Mouse (Mus musculus) cerebellum, adult 18-20 months (tissue): ENCODE data around the gene Cym.

Source experiments
- DNase-seq, 2 experiments: peaks; one replicate each; pipeline ENCODE4 v3.0.0; 2021

Cym gene

GRCm38 (mm10) chr3:107218572-107218971 is 3.0 kb downstream of the Cym start:
- DNase-seq: no peak

GRCm38 (mm10) chr3:107217101-107217480 is 4.4 kb downstream of the Cym start:
- DNase-seq: no peak

- DNase-seq: no peak
Observed at GRCm38 (mm10) chr3:107216400-107217100, 5.0 kb downstream of the Cym start.

- DNase-seq: no peak
Observed at GRCm38 (mm10) chr3:107214606-107215005, 6.9 kb downstream of the Cym start.

GRCm38 (mm10) chr3:107207625-107208253 is 13.8 kb downstream of the Cym start:
- DNase-seq: no peak

- DNase-seq: no peak
Observed at GRCm38 (mm10) chr3:107206490-107207150, 14.9 kb downstream of the Cym start.

GRCm38 (mm10) chr3:107205994-107206393 is 15.5 kb downstream of the Cym start:
- DNase-seq: peak; percentile 75 to 82

- no peak for DNase-seq
Observed at GRCm38 (mm10) chr3:107205170-107205569, 16.4 kb downstream of the Cym start.

GRCm38 (mm10) chr3:107204413-107204812 is 17.1 kb downstream of the Cym start:
- DNase-seq: no peak

- no peak for DNase-seq
Observed at GRCm38 (mm10) chr3:107201310-107202180, 20.0 kb downstream of the Cym start.

- DNase-seq: peak; percentile 80 to 81
Observed at GRCm38 (mm10) chr3:107188226-107188899, 33.2 kb downstream of the Cym start.

GRCm38 (mm10) chr3:107187022-107187421 is 34.5 kb downstream of the Cym start:
- DNase-seq: no peak

GRCm38 (mm10) chr3:107185597-107185996 is 35.9 kb downstream of the Cym start:
- DNase-seq: no peak

- no peak for DNase-seq
Observed at GRCm38 (mm10) chr3:107183178-107183577, 38.4 kb downstream of the Cym start.

GRCm38 (mm10) chr3:107182756-107183155 is 38.8 kb downstream of the Cym start, which contains the start of gene Kcna10:
Gene Kcna10, plus strand, starts transcription at chr3:107183056.
- no peak for DNase-seq

- DNase-seq: no peak
Observed at GRCm38 (mm10) chr3:107180860-107181259, 40.7 kb downstream of the Cym start.

- peak; percentile 78 for DNase-seq
Observed at GRCm38 (mm10) chr3:107176501-107176900, 45.0 kb downstream of the Cym start.

- DNase-seq: peak; percentile 97 to 99
Observed at GRCm38 (mm10) chr3:107175486-107175885, 46.0 kb downstream of the Cym start.

- DNase-seq: peak; percentile 91 to 94
Observed at GRCm38 (mm10) chr3:107172556-107172955, 49.0 kb downstream of the Cym start.

- DNase-seq: no peak
Observed at GRCm38 (mm10) chr3:107171964-107172363, 49.6 kb downstream of the Cym start.

GRCm38 (mm10) chr3:107169552-107169951 is 52.0 kb downstream of the Cym start:
- no peak for DNase-seq

GRCm38 (mm10) chr3:107162741-107163140 is 58.8 kb downstream of the Cym start:
- peak; percentile 70 to 78 for DNase-seq
